Mouse (Mus musculus) embryonic fibroblast, embryonic 13.5 days (primary cell): ENCODE results near the gene Mtss1l. TPM values are rescaled to one million over a fixed set of nuclear protein-coding genes. Genes with fewer than 3 reads are reported as not detected.

Source experiments
- H3K27ac ChIP-seq: 2 replicates; pipeline ENCODE4 v1.5.1; 2012; ENCODE audit warnings: low read length, control low read depth, inconsistent platforms; ENCODE audit not compliant: insufficient read depth
- H3K4me1 ChIP-seq: 2 replicates; pipeline ENCODE4 v1.6.1; 2011; ENCODE audit warnings: low read length; ENCODE audit not compliant: control insufficient read depth, insufficient read depth
- H3K4me3 ChIP-seq: 2 replicates; pipeline ENCODE4 v1.5.1; 2011; ENCODE audit warnings: mild to moderate bottlenecking, control low read depth, low read length; ENCODE audit not compliant: insufficient read depth
- CTCF ChIP-seq: IDR thresholded peaks from 2 replicates; pipeline ENCODE4 v1.5.1; 2011; ENCODE audit warnings: mild to moderate bottlenecking, control low read depth, low read length, moderate library complexity, borderline replicate concordance; ENCODE audit not compliant: insufficient read depth
- POLR2A ChIP-seq: IDR thresholded peaks from 2 replicates; pipeline ENCODE4 v1.6.1; 2011; ENCODE audit warnings: low read depth, mild to moderate bottlenecking, control low read depth, low read length, moderate library complexity
- polyA plus RNA-seq: library from polyadenylated mRNA; stranded (reverse); fragments of >200 nt; gene quantifications from 2 replicates; pipeline ENCODE4 v1.2.4, GENCODE M21; 2011; ENCODE audit warnings: low read depth; ENCODE audit not compliant: missing spikeins, insufficient read length

Mtss1l gene
- 33.7 and 54.3 TPM in 2 replicates for polyA plus RNA-seq

DNA sequence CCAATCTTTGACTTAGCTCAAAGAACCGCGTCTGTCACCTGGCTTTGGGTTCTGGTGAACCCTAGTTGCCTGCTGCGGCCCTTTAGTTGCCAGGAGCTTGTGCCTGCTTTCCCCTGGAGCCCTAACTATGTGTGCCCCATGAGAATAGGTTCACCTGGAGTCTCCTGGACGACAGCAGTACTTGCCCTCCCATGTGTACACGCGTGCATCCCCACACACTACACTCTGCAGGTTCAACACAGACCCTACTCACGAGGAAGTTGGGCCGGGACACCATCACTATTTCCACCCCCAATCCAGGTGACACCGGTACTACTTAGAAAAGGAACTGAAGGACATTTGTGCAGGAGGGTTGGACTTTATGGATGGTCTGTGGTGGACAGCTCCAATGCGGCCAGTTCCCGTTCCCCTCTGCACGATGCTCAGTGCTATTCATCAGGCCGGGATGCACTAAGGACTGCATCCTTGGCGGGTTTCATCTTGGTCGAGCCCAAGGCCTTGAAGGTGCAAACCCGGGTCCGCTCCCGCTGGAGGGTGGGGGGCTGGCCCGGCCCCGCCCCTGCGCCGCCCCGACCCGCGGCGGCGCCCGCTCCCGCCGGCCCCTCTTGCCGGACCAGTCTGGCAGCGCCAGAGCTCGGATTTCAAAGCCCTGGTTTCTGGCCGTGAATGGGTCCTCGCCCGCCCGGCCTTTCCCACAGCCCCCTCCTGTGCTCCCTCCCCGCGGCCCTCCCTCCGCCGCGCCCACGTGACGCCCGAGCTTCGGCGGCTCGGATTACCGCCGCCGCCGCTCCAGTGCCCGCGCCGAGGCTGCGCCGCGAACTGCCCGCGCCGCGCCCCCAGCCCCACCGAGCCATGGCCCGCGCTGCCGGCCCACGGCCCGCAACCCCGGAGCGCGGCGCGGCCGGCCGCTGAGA is at the start of gene Mtss1l:
TSS of gene Mtss1l (plus strand) at position 792 of the 914 bp plus-strand sequence.
- TF ChIP-seq POLR2A (peak; percentile 28; the same call in 1 of the 2 replicates), CTCF (no peak)
- H3K4me3 ChIP-seq = peak within 1 kb of the TSS; percentile 62
- H3K4me1 ChIP-seq = peaks cover 5% of the 10 kb centered on the region; the same call in 1 of the 2 replicates
- H3K27ac ChIP-seq = peak within 1 kb of the TSS; percentile 22; the same call in 1 of the 2 replicates

- TF ChIP-seq CTCF (no peak), POLR2A (no peak)
- Histone ChIP-seq H3K4me1 (0 out of 2 replicates have a peak, but pooled peaks cover 5% of the 10 kb centered on the region), H3K27ac (no peak overlapping the region), H3K4me3 (no peak overlapping the region)
These were observed 49.1 kb upstream of the Mtss1l start for GRCm38 (mm10) chr8:110672133-110672532.

- Histone ChIP-seq H3K4me1 (0 out of 2 replicates have a peak, but pooled peaks cover 6% of the 10 kb centered on the region), H3K27ac (no peak overlapping the region), H3K4me3 (no peak overlapping the region)
- TF ChIP-seq CTCF (no peak), POLR2A (no peak)
These were observed 48.1 kb upstream of the Mtss1l start for GRCm38 (mm10) chr8:110673168-110673567.

- 0 out of 2 replicates have a peak, but pooled peaks cover 6% of the 10 kb centered on the region for H3K4me1 ChIP-seq
- H3K27ac ChIP-seq = no peak overlapping the region
- no peak for TF ChIP-seq CTCF
- no peak for TF ChIP-seq POLR2A
- no peak overlapping the region for H3K4me3 ChIP-seq
These were observed 46.7 kb upstream of the Mtss1l start for GRCm38 (mm10) chr8:110674589-110674988.

DNA sequence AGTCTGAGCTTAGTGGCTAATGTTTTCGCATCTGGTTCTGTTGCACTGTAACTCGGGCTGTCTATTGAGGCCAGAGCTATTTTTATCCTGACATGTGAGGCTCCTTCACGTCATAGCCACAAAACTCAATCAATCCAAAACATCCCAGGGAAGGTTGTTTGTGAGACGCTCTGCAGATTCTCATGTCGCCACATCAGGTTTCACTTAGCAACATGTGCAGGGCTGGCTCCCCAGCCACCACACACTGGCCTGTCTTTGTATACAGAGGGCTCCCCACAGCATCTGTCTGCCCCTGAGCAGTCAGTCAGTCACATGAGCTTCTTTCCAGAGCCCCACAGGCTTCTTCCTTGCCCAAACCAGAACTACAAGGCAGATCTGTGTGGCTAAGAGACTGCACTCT is 44.6 kb upstream of the Mtss1l start:
- H3K4me3 ChIP-seq = no peak overlapping the region
- H3K4me1 ChIP-seq = 0 out of 2 replicates have a peak, but pooled peaks cover 6% of the 10 kb centered on the region
- no peak for TF ChIP-seq POLR2A
- H3K27ac ChIP-seq = peak overlapping the region; percentile 85

GRCm38 (mm10) chr8:110677174-110677660 is 44.1 kb upstream of the Mtss1l start:
- H3K4me3 ChIP-seq = no peak overlapping the region
- TF ChIP-seq CTCF (no peak), POLR2A (no peak)
- peak overlapping the region; percentile 85 for H3K27ac ChIP-seq
- 0 out of 2 replicates have a peak, but pooled peaks cover 6% of the 10 kb centered on the region for H3K4me1 ChIP-seq

GRCm38 (mm10) chr8:110678989-110679388 is 42.3 kb upstream of the Mtss1l start:
- TF ChIP-seq CTCF (no peak), POLR2A (no peak)
- Histone ChIP-seq H3K27ac (no peak overlapping the region), H3K4me3 (no peak overlapping the region), H3K4me1 (0 out of 2 replicates have a peak, but pooled peaks cover 6% of the 10 kb centered on the region)

DNA sequence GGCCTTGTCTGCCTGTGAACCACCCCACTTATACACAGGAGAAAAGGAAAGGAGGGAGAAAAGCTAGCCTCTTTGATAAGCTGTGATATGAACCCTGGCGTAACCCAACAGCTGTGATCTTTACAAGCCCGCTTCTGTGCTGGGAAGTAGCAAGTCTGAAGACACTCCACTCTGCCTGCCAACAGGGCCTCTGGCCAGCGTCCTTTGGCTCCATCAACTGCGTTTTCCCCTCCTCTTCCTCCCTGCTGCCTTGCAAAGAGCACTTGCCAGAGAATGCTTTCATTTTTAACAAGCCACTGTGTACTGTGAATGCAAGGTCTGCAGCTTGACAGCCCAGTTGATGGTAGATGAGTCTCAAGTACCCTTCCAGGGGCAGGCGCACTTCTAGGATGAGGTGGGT is 33.5 kb upstream of the Mtss1l start:
- TF ChIP-seq CTCF (no peak), POLR2A (no peak)
- H3K4me3 ChIP-seq = no peak overlapping the region
- no peak overlapping the region for H3K27ac ChIP-seq
- no peaks in the 10 kb centered on the region for H3K4me1 ChIP-seq

DNA sequence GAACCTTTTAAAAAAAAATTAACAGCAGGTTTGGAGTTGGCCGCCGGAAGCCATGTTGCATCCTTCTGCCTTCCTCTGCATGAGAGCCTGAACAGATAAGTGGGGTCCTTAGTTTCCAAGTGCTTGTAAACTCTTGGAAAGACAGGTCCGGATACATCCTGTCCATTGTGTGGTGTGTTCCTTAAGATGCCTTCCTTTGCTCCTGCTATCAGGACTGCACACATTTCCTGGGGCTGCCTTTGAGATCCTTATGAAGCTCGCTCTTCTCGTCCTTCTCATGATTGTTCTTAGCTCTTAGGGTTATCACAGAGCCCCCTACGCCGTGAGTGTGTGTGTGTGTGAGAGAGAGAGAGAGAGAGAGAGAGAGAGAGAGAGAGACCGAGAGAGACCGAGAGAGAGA is 31.3 kb upstream of the Mtss1l start:
- H3K4me1 ChIP-seq = no peaks in the 10 kb centered on the region
- H3K27ac ChIP-seq = no peak overlapping the region
- TF ChIP-seq CTCF (no peak), POLR2A (no peak)
- no peak overlapping the region for H3K4me3 ChIP-seq

GRCm38 (mm10) chr8:110694226-110694625 is 27.1 kb upstream of the Mtss1l start:
- H3K4me1 ChIP-seq = no peaks in the 10 kb centered on the region
- H3K27ac ChIP-seq = no peak overlapping the region
- TF ChIP-seq CTCF (no peak), POLR2A (no peak)
- H3K4me3 ChIP-seq = no peak overlapping the region
